Mouse (Mus musculus): ENCODE measurements around the gene Atad1. TPM values are rescaled to one million over a fixed set of nuclear protein-coding genes. Genes with fewer than 3 reads are reported as not detected.

Gene Atad1
- polyA plus RNA-seq, 1 experiment from 2014 or later, result 123 TPM

- Histone ChIP-seq H3K4me1 (ENCODE audit: control insufficient read depth, insufficient read depth, low read depth, low read length) (peaks cover 12% of the 10 kb centered on the region), H3K9ac (ENCODE audit: low read depth, low read length) (no peak overlapping the region; the same call in 1 of the 2 replicates), H3K9me3 (ENCODE audit: control insufficient read depth, low read length) (no peaks in the 10 kb centered on the region), H3K4me2 (ENCODE audit: low read length) (peak overlapping the region; percentile 95), H3K27me3 (replicated peaks; ENCODE audit: control insufficient read depth, insufficient read depth, low read length) (no peaks in the 10 kb centered on the region), H3K4me3 (ENCODE audit: low read length) (no peak overlapping the region), H3K36me3 (ENCODE audit: control insufficient read depth, insufficient read depth, low read length) (no peaks in the 10 kb centered on the region), H3K27ac (ENCODE audit: low read depth, low read length) (no peak overlapping the region)
- no peak for ATAC-seq
- 9% methylated on average over 15 of the region's 15 CpGs for WGBS
Measured at GRCm38 (mm10) chr19:32754188-32755000, 14.8 kb upstream of the Atad1 start.

DNA sequence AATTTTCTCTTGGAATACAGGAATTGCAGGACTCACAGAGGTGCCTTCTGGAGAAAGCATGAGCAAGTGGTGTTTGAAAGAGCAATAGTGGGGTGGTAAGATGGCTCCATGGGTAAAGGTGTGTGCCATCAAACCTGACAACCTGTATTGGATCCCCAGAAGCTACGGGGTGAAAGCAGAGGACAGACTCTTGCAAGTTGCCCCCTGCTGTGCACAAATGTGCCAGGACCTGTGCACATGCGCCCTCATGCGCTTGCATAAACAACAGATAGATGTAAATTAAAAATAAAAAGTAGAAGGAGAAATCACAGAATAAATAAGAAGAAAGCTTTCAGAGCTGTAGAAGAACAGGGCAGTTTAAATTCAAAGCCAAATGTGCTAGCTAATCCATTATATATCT is 13.8 kb upstream of the Atad1 start:
- 77% methylated on average over 3 of the region's 3 CpGs for WGBS
- no peak overlapping the region for H3K9ac ChIP-seq (ENCODE audit: low read depth, low read length)

GRCm38 (mm10) chr19:32752357-32752756 is 12.8 kb upstream of the Atad1 start:
- WGBS, result 97% methylated on average over 6 of the region's 6 CpGs
- H3K27me3 ChIP-seq (replicated peaks; ENCODE audit: control insufficient read depth, insufficient read depth, low read length), result no peaks in the 10 kb centered on the region

More for the DNA sequence above, 13.8 kb upstream of the Atad1 start:
- no peak overlapping the region for H3K4me2 ChIP-seq (ENCODE audit: low read length)
- peaks cover 12% of the 10 kb centered on the region for H3K4me1 ChIP-seq (ENCODE audit: control insufficient read depth, insufficient read depth, low read depth, low read length)
- H3K4me3 ChIP-seq (ENCODE audit: low read length), result no peak overlapping the region
- no peaks in the 10 kb centered on the region for H3K27me3 ChIP-seq (replicated peaks; ENCODE audit: control insufficient read depth, insufficient read depth, low read length)
- no peaks in the 10 kb centered on the region for H3K9me3 ChIP-seq (ENCODE audit: control insufficient read depth, low read length)
- ATAC-seq, result no peak
- no peak overlapping the region for H3K27ac ChIP-seq (ENCODE audit: low read depth, low read length)
- no peaks in the 10 kb centered on the region for H3K36me3 ChIP-seq (ENCODE audit: control insufficient read depth, insufficient read depth, low read length)

GRCm38 (mm10) chr19:32749425-32749824 is 9.8 kb upstream of the Atad1 start:
- Histone ChIP-seq H3K9me3 (ENCODE audit: control insufficient read depth, low read length) (no peaks in the 10 kb centered on the region), H3K27ac (ENCODE audit: low read depth, low read length) (no peak overlapping the region), H3K4me1 (ENCODE audit: control insufficient read depth, insufficient read depth, low read depth, low read length) (peaks cover 2% of the 10 kb centered on the region), H3K27me3 (replicated peaks; ENCODE audit: control insufficient read depth, insufficient read depth, low read length) (no peaks in the 10 kb centered on the region), H3K4me2 (ENCODE audit: low read length) (no peak overlapping the region), H3K9ac (ENCODE audit: low read depth, low read length) (no peak overlapping the region), H3K36me3 (ENCODE audit: control insufficient read depth, insufficient read depth, low read length) (no peaks in the 10 kb centered on the region), H3K4me3 (ENCODE audit: low read length) (no peak overlapping the region)
- WGBS, result 8% methylated on average over 6 of the region's 6 CpGs
- 0 out of 2 replicates have a peak, but pooled peaks have one; percentile 42 for ATAC-seq

More at GRCm38 (mm10) chr19:32752357-32752756, 12.8 kb upstream of the Atad1 start:
- no peaks in the 10 kb centered on the region for H3K36me3 ChIP-seq (ENCODE audit: control insufficient read depth, insufficient read depth, low read length)
- peaks cover 12% of the 10 kb centered on the region for H3K4me1 ChIP-seq (ENCODE audit: control insufficient read depth, insufficient read depth, low read depth, low read length)
- no peak overlapping the region for H3K4me2 ChIP-seq (ENCODE audit: low read length)
- no peak overlapping the region for H3K9ac ChIP-seq (ENCODE audit: low read depth, low read length)
- no peaks in the 10 kb centered on the region for H3K9me3 ChIP-seq (ENCODE audit: control insufficient read depth, low read length)
- H3K27ac ChIP-seq (ENCODE audit: low read depth, low read length), result no peak overlapping the region
- no peak for ATAC-seq
- no peak overlapping the region for H3K4me3 ChIP-seq (ENCODE audit: low read length)

- Histone ChIP-seq H3K27me3 (replicated peaks; ENCODE audit: control insufficient read depth, insufficient read depth, low read length) (no peaks in the 10 kb centered on the region), H3K27ac (ENCODE audit: low read depth, low read length) (no peak overlapping the region), H3K4me3 (ENCODE audit: low read length) (no peak overlapping the region), H3K4me2 (ENCODE audit: low read length) (no peak overlapping the region), H3K4me1 (ENCODE audit: control insufficient read depth, insufficient read depth, low read depth, low read length) (no peaks in the 10 kb centered on the region), H3K9me3 (ENCODE audit: control insufficient read depth, low read length) (no peaks in the 10 kb centered on the region), H3K9ac (ENCODE audit: low read depth, low read length) (no peak overlapping the region), H3K36me3 (ENCODE audit: control insufficient read depth, insufficient read depth, low read length) (no peaks in the 10 kb centered on the region)
- no peak for ATAC-seq
- WGBS, result 87% methylated on average over 4 of the region's 4 CpGs
Measured at GRCm38 (mm10) chr19:32740641-32741345, 1.2 kb upstream of the Atad1 start.

GRCm38 (mm10) chr19:32737844-32738243 is 1.7 kb downstream of the Atad1 start:
- Histone ChIP-seq H3K4me2 (ENCODE audit: low read length) (no peak overlapping the region), H3K36me3 (ENCODE audit: control insufficient read depth, insufficient read depth, low read length) (no peaks in the 10 kb centered on the region), H3K9ac (ENCODE audit: low read depth, low read length) (no peak overlapping the region), H3K4me1 (ENCODE audit: control insufficient read depth, insufficient read depth, low read depth, low read length) (no peaks in the 10 kb centered on the region), H3K27ac (ENCODE audit: low read depth, low read length) (no peak overlapping the region), H3K9me3 (ENCODE audit: control insufficient read depth, low read length) (no peaks in the 10 kb centered on the region), H3K27me3 (replicated peaks; ENCODE audit: control insufficient read depth, insufficient read depth, low read length) (no peaks in the 10 kb centered on the region), H3K4me3 (ENCODE audit: low read length) (no peak overlapping the region)
- WGBS, result 88% methylated on average over 7 of the region's 7 CpGs
- no peak for ATAC-seq

GRCm38 (mm10) chr19:32732922-32733321 is 6.7 kb downstream of the Atad1 start:
- Histone ChIP-seq H3K4me3 (ENCODE audit: low read length) (no peak overlapping the region), H3K36me3 (ENCODE audit: control insufficient read depth, insufficient read depth, low read length) (no peaks in the 10 kb centered on the region), H3K9me3 (ENCODE audit: control insufficient read depth, low read length) (no peaks in the 10 kb centered on the region), H3K9ac (ENCODE audit: low read depth, low read length) (no peak overlapping the region), H3K4me1 (ENCODE audit: control insufficient read depth, insufficient read depth, low read depth, low read length) (no peaks in the 10 kb centered on the region), H3K4me2 (ENCODE audit: low read length) (no peak overlapping the region), H3K27ac (ENCODE audit: low read depth, low read length) (no peak overlapping the region), H3K27me3 (replicated peaks; ENCODE audit: control insufficient read depth, insufficient read depth, low read length) (no peaks in the 10 kb centered on the region)
- no peak for ATAC-seq

- no peak for ATAC-seq
- Histone ChIP-seq H3K27me3 (replicated peaks; ENCODE audit: control insufficient read depth, insufficient read depth, low read length) (no peaks in the 10 kb centered on the region), H3K4me2 (ENCODE audit: low read length) (no peak overlapping the region), H3K4me3 (ENCODE audit: low read length) (no peak overlapping the region), H3K9me3 (ENCODE audit: control insufficient read depth, low read length) (no peaks in the 10 kb centered on the region), H3K36me3 (ENCODE audit: control insufficient read depth, insufficient read depth, low read length) (no peaks in the 10 kb centered on the region), H3K9ac (ENCODE audit: low read depth, low read length) (no peak overlapping the region), H3K4me1 (ENCODE audit: control insufficient read depth, insufficient read depth, low read depth, low read length) (peaks cover 13% of the 10 kb centered on the region), H3K27ac (ENCODE audit: low read depth, low read length) (no peak overlapping the region)
- 94% methylated on average over 4 of the region's 4 CpGs for WGBS
Measured at GRCm38 (mm10) chr19:32729785-32730184, 9.8 kb downstream of the Atad1 start.
